Mouse (Mus musculus) bone marrow macrophage, adult 2 months (primary cell): ENCODE results near the gene Fadd.

Experiments used
- CTCF ChIP-seq: IDR thresholded peaks from 2 replicates; pipeline ENCODE4 v1.5.1; 2012; ENCODE audit warnings: low read depth, mild to moderate bottlenecking, low read length, moderate library complexity
- POLR2A ChIP-seq: IDR thresholded peaks from 2 replicates; pipeline ENCODE4 v1.6.1; 2012; ENCODE audit warnings: mild to moderate bottlenecking, low read depth, low read length, borderline replicate concordance

- no peak for TF ChIP-seq POLR2A
- no peak for TF ChIP-seq CTCF
Measured at GRCm38 (mm10) chr7:144620315-144620714, 38.1 kb upstream of the Fadd start.
